Mouse (Mus musculus) liver, adult 2 months (tissue): Measurements from ENCODE around the gene Alkbh5.

Experiments
- CTCF ChIP-seq: fragments of 200-500 bp; IDR thresholded peaks from 2 replicates; pipeline ENCODE4 v1.5.1; 2011; ENCODE audit warnings: low read depth, low read length, control low read depth
- POLR2A ChIP-seq: fragments of 200-500 bp; IDR thresholded peaks from 2 replicates; pipeline ENCODE4 v1.6.1; 2011; ENCODE audit warnings: low read length, control low read depth; ENCODE audit not compliant: insufficient read depth; ENCODE audit errors: extremely low read depth

DNA sequence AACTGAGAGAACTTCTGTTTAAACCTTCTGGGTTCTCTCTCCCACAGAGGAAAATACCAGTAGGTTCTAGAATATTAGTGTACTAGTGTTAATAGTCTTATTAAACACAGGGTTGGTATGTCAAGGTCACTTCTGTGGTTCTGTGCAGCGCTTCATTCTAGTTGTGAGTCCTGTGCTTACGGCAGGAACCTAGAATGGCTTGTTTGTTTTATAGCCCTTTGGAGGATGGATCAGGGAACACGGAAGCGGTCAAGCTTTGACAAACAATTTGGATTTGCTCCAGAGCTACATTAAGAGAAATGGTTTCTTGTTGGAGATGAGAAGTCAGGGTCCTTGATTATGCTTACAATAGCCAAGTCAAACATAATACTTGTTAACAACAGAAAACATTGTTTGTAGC, 9.3 kb downstream of the Alkbh5 start:
- TF ChIP-seq POLR2A: no peak
- TF ChIP-seq CTCF: no peak
